Mouse (Mus musculus) olfactory bulb, adult 2 months (tissue): ENCODE results near the gene Disc1.

Experiments used
- CTCF ChIP-seq: fragments of 200-500 bp; IDR thresholded peaks from 2 replicates; pipeline ENCODE4 v1.5.1; 2012; ENCODE audit warnings: low read depth, mild to moderate bottlenecking, low read length, moderate library complexity; ENCODE audit not compliant: insufficient read depth
- POLR2A ChIP-seq: fragments of 200-500 bp; IDR thresholded peaks from 2 replicates; pipeline ENCODE4 v1.6.1; 2012; ENCODE audit warnings: mild to moderate bottlenecking, low read depth, low read length, moderate library complexity; ENCODE audit not compliant: insufficient read depth

DNA sequence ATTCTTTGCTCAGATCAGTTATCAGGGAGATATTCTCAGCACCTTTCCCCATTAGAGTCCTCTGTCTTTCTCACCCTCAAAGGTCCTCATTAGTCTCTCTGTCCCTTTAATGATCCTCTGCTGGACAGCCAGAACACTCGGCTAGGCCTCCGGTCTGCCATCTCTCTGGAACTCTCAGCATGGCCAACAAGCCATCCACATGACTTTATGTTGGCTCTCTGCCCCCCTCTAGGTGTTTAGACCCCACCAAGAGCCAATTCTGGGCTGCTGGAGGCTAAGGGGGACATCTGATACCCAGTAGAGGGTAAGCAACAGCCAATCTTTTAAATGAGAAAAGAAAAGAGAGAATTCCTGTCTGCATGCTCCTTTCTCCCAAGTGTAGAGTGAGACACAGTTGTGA lies 203.7 kb downstream of the Disc1 start:
- TF ChIP-seq POLR2A (no peak), CTCF (no peak)
